Mouse (Mus musculus) 3T3-L1 (cell line): Measurements from ENCODE around the gene Mark4.

Experiments
- DNase-seq: peaks from one replicate; pipeline ENCODE4 v3.0.0-alpha.2; 2015; ENCODE audit warnings: low read depth, low spot score

Gene Mark4

DNA sequence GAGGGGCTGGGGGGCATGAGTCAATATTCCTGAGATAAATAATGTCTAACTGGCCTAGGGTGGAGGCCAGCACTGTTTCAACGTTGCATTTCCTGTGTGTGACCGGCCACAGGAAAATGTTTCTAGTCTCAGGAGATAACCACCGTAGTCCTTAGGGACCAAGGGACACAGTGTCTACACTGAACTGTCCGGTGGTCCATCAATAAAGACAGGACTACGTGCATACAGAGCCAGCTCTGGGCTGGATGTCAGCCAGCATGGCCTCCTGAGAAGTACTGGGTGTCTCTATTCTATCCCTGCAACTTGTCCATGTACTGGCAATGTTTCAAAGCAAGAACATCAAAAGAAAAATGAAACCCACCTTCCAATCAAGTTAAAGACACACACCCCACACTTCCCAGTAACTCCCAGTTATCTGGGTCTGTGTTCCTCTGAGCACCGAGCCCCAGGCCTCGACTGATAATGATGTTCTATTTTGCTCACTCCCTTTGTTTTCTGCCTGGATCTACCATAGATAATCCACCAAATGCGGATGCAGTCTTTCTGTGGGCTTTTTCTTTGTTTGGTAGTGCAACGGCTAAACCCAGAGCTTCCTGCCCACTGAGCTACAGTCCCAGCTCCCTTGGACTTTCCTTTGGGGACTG is 17.1 kb downstream of the Mark4 start:
- DNase-seq = no peak

DNA sequence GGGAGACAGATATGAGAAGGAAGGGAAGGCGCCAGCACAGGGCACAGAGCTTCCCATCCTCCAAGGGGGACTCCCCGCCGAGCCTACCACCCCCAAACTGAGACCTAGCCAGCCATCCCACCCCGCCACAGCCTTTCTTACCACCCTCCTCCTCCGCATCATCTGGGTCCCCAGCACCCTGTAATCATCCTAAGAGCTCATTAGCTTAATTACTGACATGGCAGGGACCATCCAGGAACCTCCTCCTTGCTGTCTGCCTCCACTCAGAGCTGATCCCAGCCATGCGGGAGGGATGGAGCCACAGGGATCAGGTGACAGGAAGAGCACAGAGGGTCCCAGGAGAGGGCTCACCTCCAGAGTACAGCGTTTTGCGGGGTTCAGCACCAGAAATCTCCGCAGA is 21.6 kb downstream of the Mark4 start:
- no peak for DNase-seq

DNA sequence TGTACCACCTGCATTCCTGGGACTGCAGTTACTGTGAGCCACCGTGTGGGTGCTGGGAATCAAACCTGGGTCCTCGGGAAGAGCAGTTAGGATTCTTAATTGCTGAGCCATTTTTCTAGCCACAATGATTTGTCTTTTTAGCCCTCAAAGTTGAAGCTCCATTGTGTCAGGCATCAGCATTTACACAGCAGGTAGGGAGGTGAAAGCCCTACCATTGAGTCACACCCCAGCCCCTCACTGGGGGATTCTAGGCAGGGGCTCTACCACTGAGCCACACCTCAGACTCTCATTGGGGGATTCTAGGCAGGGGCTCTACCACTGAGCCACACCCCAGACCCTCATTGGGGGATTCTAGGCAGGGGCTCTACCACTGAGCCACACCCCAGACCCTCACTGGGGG is 22.3 kb downstream of the Mark4 start:
- DNase-seq = no peak

DNA sequence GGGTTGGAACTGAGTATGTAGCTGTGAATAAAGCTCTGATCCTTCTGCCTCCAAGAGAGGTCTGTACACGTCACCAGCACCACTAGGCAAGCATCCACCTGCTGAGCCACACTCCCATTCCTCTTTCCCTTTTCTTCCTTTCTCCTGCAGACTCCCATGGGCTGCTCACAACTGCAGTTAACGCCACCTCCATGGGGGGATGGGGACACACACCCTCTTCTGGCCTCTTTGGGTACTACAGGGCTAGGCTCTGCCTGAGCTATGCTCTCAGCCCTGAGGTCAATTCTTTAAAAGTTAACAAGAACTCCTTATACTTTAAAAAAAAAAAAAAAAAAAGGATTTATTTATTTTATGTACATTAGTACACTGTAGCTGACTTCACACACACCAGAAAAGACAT is 26.1 kb downstream of the Mark4 start:
- DNase-seq = no peak

DNA sequence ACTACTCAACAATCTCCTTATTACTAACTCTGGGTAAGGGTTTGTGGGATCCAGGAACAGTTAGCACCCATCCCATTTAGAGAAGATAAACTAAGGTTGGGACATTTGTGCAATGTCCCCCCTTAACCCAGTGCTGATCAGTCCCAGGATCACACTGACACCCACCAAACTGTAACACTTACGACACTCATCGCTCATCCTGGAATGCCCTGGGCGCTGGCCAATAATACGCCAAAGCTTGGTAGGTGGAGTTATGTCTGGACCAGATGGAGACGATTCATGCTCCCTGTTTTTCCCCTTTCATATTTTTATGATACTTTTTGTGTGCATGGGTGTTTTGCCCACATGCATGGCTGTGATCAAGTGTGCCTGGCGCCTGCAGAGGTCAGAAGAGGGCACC is 28.2 kb downstream of the Mark4 start:
- DNase-seq = no peak

DNA sequence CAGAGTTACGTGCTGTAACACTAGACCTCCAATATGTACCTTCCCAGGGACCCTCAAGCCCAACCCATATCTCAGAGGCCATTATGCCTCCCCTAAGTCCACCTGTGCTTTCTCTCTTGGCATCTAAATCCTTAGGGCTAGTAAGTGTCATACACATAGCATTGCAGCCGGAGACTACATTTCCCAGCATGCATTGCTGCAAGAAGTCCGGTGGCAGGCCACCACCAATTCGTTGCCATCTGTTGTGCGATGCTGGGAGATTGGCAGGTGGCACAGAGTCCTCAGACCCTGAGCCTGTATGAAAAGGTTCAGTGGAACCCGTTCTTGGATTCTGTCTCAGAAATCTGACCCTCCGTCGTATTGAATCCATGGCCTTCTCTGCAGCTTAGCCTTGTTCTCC is 28.9 kb downstream of the Mark4 start:
- DNase-seq = no peak

DNA sequence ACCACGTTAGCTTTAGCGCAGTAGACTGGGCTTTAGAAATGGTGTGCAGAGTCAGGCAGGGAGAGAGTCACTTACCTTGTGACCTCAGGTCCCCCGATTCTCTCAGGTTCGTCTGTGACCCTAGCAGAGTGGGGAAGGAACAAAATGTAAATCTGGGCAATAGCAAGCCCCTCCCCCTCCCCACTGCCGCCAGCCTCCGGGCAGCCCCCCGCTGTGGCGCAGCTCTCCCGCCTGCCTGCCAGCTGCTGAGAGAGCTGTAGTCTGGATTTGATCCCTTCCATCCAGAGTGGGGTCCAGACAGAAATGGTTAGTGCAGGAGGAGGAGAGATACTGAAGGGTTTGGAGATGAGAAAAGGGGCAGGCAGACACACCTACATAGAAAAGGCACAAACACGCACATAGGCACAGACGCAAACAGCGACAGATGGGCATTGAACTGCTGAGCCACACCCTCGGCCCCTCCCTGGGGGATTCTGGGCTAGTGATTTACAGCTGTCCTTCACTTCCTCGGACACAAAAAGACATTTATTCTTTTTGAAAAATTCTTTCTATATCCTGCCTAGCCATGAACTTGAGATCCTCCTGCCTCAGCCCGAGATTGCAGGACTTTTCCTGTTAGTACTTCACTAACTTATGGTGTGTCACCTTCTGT is 30.5 kb downstream of the Mark4 start:
- DNase-seq = no peak

DNA sequence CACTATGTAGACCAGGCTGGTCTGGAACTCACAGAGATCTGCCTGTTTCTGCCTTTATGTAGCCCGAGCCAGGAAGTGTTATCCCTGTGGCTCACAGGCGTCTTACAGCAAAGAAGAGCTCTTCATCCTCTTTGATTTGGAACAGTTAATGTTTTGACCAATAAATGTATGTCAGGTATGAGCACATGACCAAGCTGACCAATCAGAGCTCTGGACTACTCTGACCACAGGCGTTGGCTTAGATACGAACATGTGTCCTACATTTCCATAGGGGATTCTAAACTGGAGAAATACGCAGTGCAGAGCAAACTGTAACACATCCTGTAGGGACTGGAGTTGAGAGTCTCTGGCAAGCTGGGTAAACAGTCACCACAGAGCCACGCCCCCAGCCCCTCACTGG is 31.7 kb downstream of the Mark4 start:
- DNase-seq = no peak

DNA sequence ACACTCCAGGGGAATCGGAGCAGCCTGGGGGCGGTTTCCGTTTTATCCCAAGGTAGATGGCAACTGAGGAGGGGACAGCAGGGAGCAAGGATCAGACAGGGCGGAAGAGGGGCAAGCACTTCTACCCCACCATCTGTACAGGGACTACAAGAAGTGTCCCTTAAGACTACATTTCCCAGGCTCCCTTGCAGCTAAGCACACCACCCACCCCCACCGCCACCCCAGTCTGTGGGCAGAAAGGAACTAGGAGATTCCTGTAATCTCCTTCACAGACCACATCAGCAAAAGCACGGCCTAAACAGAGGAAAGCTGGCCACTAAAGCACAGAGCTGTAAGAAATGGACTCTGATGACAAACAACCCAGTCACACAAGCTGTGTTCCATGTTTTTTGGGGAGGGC is 32.3 kb downstream of the Mark4 start:
- no peak for DNase-seq

DNA sequence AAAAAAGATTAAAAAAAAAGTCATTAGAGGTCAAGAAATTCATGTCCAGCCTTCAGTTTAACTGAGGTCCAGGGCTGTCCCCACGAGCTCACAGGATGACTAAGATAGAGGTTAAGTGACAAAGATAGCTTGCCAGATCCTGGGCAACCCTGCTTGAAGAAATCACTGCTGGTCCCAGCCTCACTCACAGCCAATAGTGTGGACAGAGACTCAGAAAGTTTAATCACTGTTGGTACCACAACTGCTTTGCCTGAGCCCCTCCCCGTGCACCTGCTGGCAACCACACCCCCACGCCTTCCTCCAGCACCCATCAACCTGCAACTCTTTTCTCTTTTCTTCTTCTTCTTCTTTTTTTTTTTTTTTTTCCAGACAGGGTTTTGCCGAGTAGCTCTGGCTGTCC is 34.6 kb downstream of the Mark4 start:
- DNase-seq = no peak

DNA sequence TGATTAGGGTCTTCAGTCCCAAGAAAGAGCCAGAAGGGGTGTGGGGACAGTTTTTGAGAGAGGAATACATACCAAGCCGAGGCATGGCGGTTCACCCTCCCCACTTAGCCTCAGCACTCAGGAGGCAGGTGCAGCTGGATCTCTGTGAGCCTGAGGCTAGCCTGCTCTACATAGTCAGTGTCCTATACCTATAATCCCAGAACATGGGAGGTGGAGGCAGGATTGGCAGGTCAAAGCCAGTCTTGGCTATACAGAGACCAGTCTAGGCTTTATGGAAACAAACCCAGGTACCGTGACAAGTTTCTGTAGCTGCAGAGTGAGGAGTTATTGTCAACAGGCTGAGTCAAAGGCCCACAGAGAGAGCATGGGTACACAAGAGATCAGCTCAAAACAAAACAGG is 35.5 kb downstream of the Mark4 start:
- DNase-seq = no peak

DNA sequence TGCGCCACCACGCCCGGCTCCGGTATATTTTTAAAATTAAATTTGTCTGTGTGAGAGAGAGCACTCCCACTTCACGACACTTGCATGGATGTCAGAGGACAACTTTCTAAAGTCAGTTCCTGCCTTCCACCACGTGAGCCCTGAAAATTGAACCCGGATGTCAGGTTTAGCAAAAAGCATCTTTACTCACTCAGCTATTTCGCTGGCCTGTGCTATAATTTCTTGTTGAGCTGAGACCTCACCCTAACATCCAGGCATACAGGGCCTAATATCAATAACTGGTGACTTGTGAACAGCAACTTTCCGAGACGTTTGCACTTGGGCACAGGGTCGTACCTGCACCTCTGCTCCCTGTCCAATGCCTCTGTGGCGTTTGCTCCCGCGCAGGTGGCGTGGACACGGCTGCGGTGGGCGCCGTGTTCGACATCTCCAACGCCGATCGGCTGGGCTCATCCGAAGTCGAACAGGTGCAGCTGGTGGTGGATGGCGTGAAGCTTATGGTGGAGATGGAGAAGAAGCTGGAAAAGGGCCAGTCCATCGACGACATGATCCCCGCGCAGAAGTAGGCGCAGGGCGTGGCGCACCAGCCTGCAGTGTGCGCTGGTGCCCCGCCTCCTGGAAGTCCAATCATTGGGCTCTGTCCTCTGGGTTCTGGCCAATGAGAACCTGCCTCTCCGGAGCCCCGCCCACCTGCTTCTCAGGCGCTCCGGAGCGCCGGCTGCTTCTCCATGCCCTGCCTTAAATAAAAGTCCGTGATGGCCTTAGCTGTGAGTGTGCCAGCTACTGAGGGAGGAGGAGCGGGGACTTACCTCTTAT is 37.6 kb downstream of the Mark4 start:
- no peak for DNase-seq

DNA sequence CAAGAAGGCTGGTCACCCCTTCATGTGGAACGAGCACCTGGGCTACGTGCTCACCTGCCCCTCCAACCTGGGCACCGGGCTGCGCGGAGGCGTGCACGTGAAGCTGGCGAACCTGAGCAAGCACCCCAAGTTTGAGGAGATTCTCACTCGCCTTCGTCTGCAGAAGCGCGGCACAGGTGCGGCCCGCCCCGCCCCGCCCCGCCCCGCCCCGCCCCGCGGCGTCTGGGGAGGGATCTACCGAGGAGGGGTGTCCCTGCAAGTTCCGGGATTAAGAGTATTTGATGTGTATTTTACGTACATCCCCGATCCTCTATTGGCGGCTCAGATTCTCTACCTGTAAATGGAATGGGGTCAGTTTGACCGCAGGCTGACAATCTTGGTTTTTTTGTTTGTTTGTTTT is 38.5 kb downstream of the Mark4 start:
- no peak for DNase-seq

DNA sequence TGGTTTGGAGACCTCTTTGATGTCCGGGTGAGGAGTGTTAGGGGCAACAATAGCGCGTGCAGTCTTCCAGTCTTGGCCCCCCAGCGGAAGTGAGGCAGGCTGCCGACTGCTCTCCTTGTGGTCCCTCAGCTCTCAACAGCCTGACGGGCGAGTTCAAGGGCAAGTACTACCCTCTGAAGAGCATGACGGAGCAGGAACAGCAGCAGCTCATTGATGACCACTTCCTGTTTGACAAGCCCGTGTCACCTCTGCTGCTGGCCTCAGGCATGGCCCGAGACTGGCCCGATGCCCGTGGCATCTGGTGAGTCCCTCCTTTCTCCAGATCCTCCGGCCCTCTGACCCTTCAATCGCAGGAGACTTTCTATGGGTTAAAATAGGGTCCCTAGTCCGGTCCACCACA is 42.0 kb downstream of the Mark4 start:
- no peak for DNase-seq

DNA sequence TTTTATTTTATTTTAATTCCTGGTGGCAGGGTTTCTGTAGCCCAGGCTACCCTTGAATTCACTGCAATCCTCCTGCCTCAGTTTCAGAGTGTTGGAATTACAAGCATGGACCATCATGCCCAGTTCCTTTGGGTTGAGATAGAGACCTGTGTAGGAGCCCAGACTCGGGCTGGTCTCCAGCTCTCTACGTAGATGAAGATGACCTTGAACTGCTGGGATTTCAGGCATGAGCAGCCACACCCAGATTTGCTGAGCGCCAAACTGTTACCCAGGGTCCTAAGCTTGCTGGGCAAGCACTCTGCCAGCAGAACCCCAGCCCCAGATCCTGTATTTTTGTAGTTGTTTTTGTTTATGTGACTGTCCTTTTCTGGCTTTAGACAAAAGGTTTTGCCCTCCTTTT is 45.1 kb downstream of the Mark4 start:
- DNase-seq = no peak

DNA sequence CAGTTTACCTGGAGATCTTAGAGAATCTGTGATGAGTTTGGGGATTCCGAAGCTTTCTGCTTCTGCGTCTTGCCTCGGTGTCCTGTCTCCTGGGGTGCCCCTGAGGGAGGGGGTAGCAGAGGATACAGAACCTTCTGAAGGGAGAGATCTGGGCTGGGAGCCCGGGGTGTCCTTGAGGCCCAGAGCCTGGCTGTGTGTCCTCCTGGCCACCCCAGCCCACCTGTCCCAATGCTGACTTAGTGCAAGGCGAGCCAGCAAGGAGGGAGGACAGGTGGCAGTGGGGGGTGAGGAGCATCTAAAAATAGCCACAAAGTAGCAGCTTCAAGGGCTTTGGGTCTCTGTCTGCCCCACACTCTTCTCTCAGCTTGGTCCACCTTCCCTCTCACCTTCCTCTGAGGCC is 46.8 kb downstream of the Mark4 start:
- DNase-seq = no peak

DNA sequence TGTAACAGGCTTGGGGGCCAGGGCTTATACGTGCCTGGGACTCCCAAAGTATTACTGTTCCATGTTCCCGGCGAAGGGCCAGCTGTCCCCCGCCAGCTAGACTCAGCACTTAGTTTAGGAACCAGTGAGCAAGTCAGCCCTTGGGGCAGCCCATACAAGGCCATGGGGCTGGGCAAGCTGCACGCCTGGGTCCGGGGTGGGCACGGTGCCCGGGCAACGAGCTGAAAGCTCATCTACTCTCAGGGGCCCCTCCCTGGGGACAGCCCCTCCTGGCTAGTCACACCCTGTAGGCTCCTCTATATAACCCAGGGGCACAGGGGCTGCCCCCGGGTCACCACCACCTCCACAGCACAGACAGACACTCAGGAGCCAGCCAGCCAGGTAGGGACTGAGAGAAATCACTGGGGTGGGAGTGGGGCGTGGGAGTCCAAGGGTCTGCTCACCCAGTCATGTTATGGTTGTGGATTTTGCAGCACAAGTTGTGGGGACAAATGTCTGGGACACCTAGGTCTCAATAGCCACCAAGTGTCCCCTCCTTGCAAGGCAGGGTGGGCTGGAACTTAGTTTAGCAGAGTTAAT is 47.8 kb downstream of the Mark4 start:
- DNase-seq = no peak

DNA sequence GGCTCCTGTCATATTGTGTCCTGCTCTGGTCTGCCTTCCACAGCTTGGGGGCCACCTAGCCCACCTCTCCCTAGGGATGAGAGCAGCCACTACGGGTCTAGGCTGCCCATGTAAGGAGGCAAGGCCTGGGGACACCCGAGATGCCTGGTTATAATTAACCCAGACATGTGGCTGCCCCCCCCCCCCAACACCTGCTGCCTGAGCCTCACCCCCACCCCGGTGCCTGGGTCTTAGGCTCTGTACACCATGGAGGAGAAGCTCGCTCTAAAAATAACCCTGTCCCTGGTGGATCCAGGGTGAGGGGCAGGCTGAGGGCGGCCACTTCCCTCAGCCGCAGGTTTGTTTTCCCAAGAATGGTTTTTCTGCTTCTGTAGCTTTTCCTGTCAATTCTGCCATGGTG is 48.9 kb downstream of the Mark4 start:
- no peak for DNase-seq

DNA sequence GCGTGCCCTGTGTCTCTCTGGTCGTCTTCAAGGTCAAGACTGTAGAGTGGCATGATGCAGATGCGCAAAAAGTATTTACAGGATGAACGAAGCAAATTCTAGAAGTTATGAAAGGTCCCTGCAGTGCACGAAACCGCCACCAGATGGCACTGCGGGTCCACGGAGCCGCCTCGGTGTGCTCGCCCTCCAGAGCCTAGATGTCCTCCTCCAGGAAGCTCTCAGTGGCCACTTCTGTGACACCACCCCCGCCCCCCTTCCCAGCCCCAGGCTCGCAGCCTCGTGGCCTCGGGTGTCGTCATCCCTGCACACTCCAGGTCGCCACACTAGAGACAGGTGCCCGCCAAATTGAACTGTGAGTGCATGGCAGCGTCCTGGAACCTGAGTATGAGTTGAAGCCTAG is 53.2 kb downstream of the Mark4 start:
- DNase-seq = peak; percentile 75

DNA sequence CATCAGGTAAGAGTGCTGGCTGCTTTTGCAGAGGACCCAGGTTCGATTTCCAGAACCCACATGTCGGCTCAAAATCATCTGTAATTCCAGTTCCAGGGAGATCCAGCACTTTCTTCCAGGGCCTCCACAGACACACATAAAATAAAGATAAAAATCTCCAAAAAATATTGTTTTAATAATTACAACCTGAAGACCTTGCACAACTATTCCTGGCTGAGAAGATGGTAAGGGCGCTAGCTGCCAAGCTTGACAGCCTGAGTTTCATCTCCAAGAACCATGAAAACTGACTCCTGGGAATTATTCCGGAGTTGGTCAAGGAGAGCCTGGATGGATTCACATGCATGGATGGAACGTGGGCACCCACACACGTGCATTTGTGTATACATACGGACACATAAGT is 54.1 kb downstream of the Mark4 start, which contains the start of gene Ckm:
TSS of gene Ckm (plus strand) at position 301 of the 400 bp plus-strand sequence.
- no peak for DNase-seq

DNA sequence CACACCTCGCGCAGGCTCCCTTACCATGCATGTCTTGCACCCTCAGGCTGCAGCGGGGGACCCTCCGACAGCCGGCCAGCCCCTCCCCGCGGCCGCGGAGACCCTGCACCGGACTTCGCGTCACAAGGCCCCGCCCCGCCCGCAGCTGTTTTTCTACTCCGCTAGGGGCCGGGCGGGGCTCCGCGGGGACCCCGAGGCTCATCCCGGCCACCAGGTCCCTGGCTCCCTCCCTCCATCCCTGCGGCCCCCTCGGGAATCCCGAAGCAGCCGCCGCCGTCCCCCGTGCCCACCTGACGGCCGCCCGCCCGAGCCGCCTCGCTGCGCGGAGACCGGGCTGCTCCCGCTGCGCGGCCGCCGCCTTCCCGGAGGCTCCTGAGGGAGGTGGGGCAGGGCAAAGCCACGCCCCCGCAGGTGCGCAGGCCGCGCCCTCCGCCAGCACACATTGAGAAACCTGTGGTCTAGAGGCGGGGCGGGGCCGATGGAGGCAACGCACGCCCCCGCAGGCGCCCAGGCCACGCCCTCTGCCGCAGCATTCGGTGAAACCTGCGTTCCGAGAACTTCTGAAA is 54.8 kb downstream of the Mark4 start, which contains the start of gene Klc3:
TSS of gene Klc3 (minus strand) at position 374 of the 566 bp plus-strand sequence.
- no peak for DNase-seq

DNA sequence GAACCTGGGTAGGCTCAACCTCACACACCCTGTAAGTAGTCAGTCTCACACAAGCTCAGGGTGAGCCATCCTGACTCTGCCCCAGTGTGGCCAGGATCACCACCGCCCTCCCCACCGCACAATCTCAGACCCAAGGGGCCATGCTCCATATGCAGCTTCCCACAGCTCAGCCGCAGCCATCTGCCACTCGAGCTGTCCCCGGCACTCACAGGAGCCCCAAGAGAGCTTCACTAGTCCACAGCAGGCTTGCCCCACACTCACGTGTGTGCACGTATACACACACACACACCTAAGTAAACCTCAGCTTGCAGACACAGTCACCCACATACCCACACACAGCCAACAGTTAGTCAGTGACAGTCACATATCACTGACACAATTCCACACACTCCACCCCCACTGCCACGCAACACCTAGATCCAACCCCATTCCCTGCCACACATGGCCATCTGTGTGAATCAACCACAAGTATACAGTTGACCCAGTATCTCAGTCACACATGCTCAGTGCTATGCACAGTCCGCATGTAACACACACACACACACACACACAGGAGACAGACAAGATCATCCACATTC is 56.0 kb downstream of the Mark4 start:
- DNase-seq = no peak
